ENCODE assay signal across 18 mouse cellular contexts in the genomic region with DNA sequence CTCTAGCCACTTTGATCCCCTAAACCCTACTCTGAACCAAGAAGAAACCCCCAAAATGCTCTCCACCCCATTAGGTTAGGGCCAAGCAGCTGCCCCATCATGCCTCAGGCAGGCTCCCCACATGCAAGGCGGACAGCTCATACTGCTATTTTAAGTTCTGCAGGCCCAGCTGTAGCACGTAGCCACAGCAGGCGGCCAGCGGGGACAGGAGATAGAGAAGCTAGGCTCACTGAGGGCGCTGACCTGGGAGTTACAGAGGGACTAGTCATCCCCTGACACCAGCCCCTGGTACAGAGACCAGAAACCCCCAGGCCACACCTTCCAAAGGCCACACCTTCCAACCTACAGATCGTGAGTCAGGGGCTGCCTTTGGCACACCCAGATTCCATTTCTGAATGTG.
DNase-seq lines count a peak whose midpoint lies in the region; ATAC-seq and TF ChIP-seq lines count a peak whose summit lies in the region.
"Had no signal": no experiment of that assay in that cellular context is flagged by ENCODE, and none has a peak within 500 bp of the region (broad histone marks: within the 10 kb centered on the region; RNA-seq: fewer than 3 reads in every experiment).

No protein-coding gene starts in this region.

- in situ Hi-C loops in ES-E14 (cut with MboI; ENCODE audit: low sequenced_read_pairs in 2 of 2, unreplicated experiment in 2 of 2): no loop called here

- H3K4me1 ChIP-seq in ES-E14 (ENCODE audit: control insufficient read depth in 2 of 2, insufficient read depth in 2 of 2, low read length in 2 of 2, poor library complexity in 1 of 2): peaks cover 2 to 14% of the 10 kb centered on the region in 2 experiments; a peak in 3 of 4 replicates
- peaks cover 87% of the 10 kb centered on the region for H3K4me1 ChIP-seq in heart, embryonic 10.5 days
- H3K4me1 ChIP-seq in midbrain, embryonic 13.5 days (replicated peaks): peaks cover 26% of the 10 kb centered on the region

- H3K36me3 ChIP-seq in ES-E14 (ENCODE audit: control insufficient read depth, insufficient read depth, low read length, poor library complexity, severe bottlenecking): no peaks in the 10 kb centered on the region
- no peaks in the 10 kb centered on the region for H3K36me3 ChIP-seq in heart, embryonic 10.5 days
- no peaks in the 10 kb centered on the region for H3K36me3 ChIP-seq in midbrain, embryonic 13.5 days
- H3K36me3 ChIP-seq: limb, embryonic 15.5 days; lung, embryonic 15.5 days; neural tube, embryonic 12.5 days had no signal

- no peak overlapping the region for H3K9ac ChIP-seq in ES-E14 (ENCODE audit: insufficient read depth, low read depth, low read length, poor library complexity, severe bottlenecking)
- H3K9ac ChIP-seq in midbrain, embryonic 13.5 days (replicated peaks): no peak overlapping the region
- H3K9ac ChIP-seq: forebrain, postnatal 0 days; limb, embryonic 15.5 days; lung, embryonic 15.5 days; neural tube, embryonic 12.5 days had no signal

- no peaks in the 10 kb centered on the region for H3K9me3 ChIP-seq in ES-E14 (ENCODE audit: control insufficient read depth, insufficient read depth, low read depth, low read length)
- no peaks in the 10 kb centered on the region for H3K9me3 ChIP-seq in heart, embryonic 10.5 days
- no peaks in the 10 kb centered on the region for H3K9me3 ChIP-seq in midbrain, embryonic 13.5 days
- H3K9me3 ChIP-seq: limb, embryonic 15.5 days; lung, embryonic 15.5 days; neural tube, embryonic 12.5 days had no signal

- H3K4me3 ChIP-seq in gastrocnemius, adult 2 months: no peak overlapping the region
- no peak overlapping the region for H3K4me3 ChIP-seq in ES-E14 (ENCODE audit: insufficient read depth in 1 of 2, low read depth in 1 of 2, low read length in 2 of 2, poor library complexity in 1 of 2, severe bottlenecking in 1 of 2)
- H3K4me3 ChIP-seq in heart, embryonic 10.5 days: 0 out of 2 replicates have a peak overlapping the region, but pooled peaks have one; percentile 18
- no peak overlapping the region for H3K4me3 ChIP-seq in midbrain, embryonic 13.5 days (replicated peaks)
- H3K4me3 ChIP-seq: left cerebral cortex, adult 2 months; limb, embryonic 15.5 days; lung, embryonic 15.5 days; neural tube, embryonic 12.5 days had no signal

- ATAC-seq in midbrain, embryonic 13.5 days: no peak
- ATAC-seq: forebrain, postnatal 0 days; midbrain, embryonic 16.5 days had no signal

- TF ChIP-seq CTCF in gastrocnemius, adult 2 months (IDR thresholded peaks at IDR 0.05): no peak

- intact Hi-C loops in gastrocnemius, adult 2 months (cut with DNase I): no loop called here
- intact Hi-C loops in gastrocnemius, postnatal 36 days (cut with DNase I): no loop called here
- intact Hi-C loops in heart, postnatal 36 days (cut with DNase I): no loop called here

- WGBS in heart, embryonic 10.5 days: 35% methylated on average over 6 of the region's 6 CpGs
- WGBS in midbrain, embryonic 13.5 days: 75% methylated on average over 6 of the region's 6 CpGs

- no peak overlapping the region for H3K4me2 ChIP-seq in midbrain, embryonic 13.5 days (replicated peaks)
- H3K4me2 ChIP-seq: limb, embryonic 15.5 days; lung, embryonic 15.5 days; neural tube, embryonic 12.5 days had no signal

- peak; percentile 73 for DNase-seq in gastrocnemius, adult 2 months
- no peak for DNase-seq in gastrocnemius, postnatal 36 days
- DNase-seq in ES-E14 (ENCODE audit: low read depth, low spot score): no peak
- peak; percentile 88 for DNase-seq in heart, embryonic 10.5 days (ENCODE audit: low spot score)
- peak; percentile 32 to 52 for DNase-seq in heart, postnatal 36 days
- DNase-seq in left cerebral cortex, adult 11 months (ENCODE audit: low spot score): no peak
- DNase-seq in cerebellum, postnatal 14 days: no peak
- DNase-seq: adrenal gland, postnatal 25 days; B cell, adult 2 months; forebrain, postnatal 0 days; kidney, adult 11 months; kidney, postnatal 36 days had no signal

- peak overlapping the region; percentile 82 for H3K27ac ChIP-seq in gastrocnemius, adult 2 months
- H3K27ac ChIP-seq in ES-E14 (ENCODE audit: insufficient read depth, low read depth, low read length, poor library complexity, severe bottlenecking): peak overlapping the region; percentile 30; the same call in 1 of the 2 replicates
- peak overlapping the region; percentile 89 for H3K27ac ChIP-seq in heart, embryonic 10.5 days
- H3K27ac ChIP-seq in midbrain, embryonic 13.5 days: no peak overlapping the region
- H3K27ac ChIP-seq: left cerebral cortex, adult 2 months; limb, embryonic 15.5 days; lung, embryonic 15.5 days; neural tube, embryonic 12.5 days had no signal

- no peaks in the 10 kb centered on the region for H3K27me3 ChIP-seq in heart, embryonic 10.5 days (ENCODE audit: insufficient read depth, poor library complexity, severe bottlenecking)
- H3K27me3 ChIP-seq in midbrain, embryonic 13.5 days: no peaks in the 10 kb centered on the region
- H3K27me3 ChIP-seq: limb, embryonic 15.5 days; lung, embryonic 15.5 days; neural tube, embryonic 12.5 days had no signal

TF ChIP-seq in ES-E14, 5 proteins besides CTCF, POLR2A, EP300 and RAD21:
- TF ChIP-seq MAFK (IDR thresholded peaks at IDR 0.05; ENCODE audit: insufficient read depth, low read depth, low read length) (no peak), HCFC1 (IDR thresholded peaks at IDR 0.05; ENCODE audit: borderline replicate concordance, insufficient read depth, low read length) (no peak), ZNF384 (IDR thresholded peaks at IDR 0.05; ENCODE audit: low read depth, low read length) (no peak), CHD2 (IDR thresholded peaks at IDR 0.05; ENCODE audit: low read depth, low read length) (no peak), ZC3H11A (IDR thresholded peaks at IDR 0.05; ENCODE audit: borderline replicate concordance, low read depth, low read length) (no peak)

Comparison
In these comparisons a context has a peak if more than half of its experiments do, and no peak if none do; other contexts are left out.
1. DNase-seq: peak in gastrocnemius, adult 2 months (single experiment), heart, embryonic 10.5 days (single experiment) and heart, postnatal 36 days (2 of 2); none in gastrocnemius, postnatal 36 days (0 of 2), ES-E14 (single experiment), left cerebral cortex, adult 11 months (single experiment) and cerebellum, postnatal 14 days (0 of 2).